Mouse (Mus musculus) testis, adult 2 months (tissue): ENCODE measurements around the gene Nsdhl. TPM values are rescaled to one million over a fixed set of nuclear protein-coding genes. Genes with fewer than 3 reads are reported as not detected.

Experiments used
- H3K27ac ChIP-seq: fragments of 200-500 bp; 2 replicates; pipeline ENCODE4 v1.5.1; 2012; ENCODE audit warnings: low read depth, low read length; ENCODE audit not compliant: control insufficient read depth, insufficient read depth
- H3K27me3 ChIP-seq: fragments of 200-500 bp; 2 replicates; pipeline ENCODE4 v1.6.1; 2012; ENCODE audit warnings: mild to moderate bottlenecking, low read length, moderate library complexity; ENCODE audit not compliant: control insufficient read depth, insufficient read depth
- H3K36me3 ChIP-seq: fragments of 200-500 bp; 2 replicates; pipeline ENCODE4 v1.6.1; 2012; ENCODE audit warnings: mild to moderate bottlenecking, low read length; ENCODE audit not compliant: control insufficient read depth, insufficient read depth
- H3K4me1 ChIP-seq: fragments of 200-500 bp; 2 replicates; pipeline ENCODE4 v1.6.1; 2012; ENCODE audit warnings: low read length; ENCODE audit not compliant: control insufficient read depth, insufficient read depth
- H3K4me3 ChIP-seq: fragments of 200-500 bp; 2 replicates; pipeline ENCODE4 v1.5.1; 2012; ENCODE audit warnings: low read depth, mild to moderate bottlenecking, low read length, moderate library complexity, mixed read lengths; ENCODE audit not compliant: control insufficient read depth
- CTCF ChIP-seq: fragments of 200-500 bp; IDR thresholded peaks from 2 replicates; pipeline ENCODE4 v1.5.1; 2012; ENCODE audit warnings: low read depth, mild to moderate bottlenecking, inconsistent platforms, low read length, moderate library complexity; ENCODE audit not compliant: control insufficient read depth, insufficient read depth, insufficient replicate concordance
- POLR2A ChIP-seq: fragments of 200-500 bp; IDR thresholded peaks from 2 replicates; pipeline ENCODE4 v1.6.1; 2012; ENCODE audit warnings: low read depth, mild to moderate bottlenecking, inconsistent platforms, low read length, moderate library complexity; ENCODE audit not compliant: control insufficient read depth
- polyA plus RNA-seq: library from polyadenylated mRNA; depleted of rRNA; stranded (reverse); fragments of >200 nt; gene quantifications from 2 replicates; pipeline ENCODE4 v1.2.3, GENCODE M21; 2012

The Nsdhl gene
- polyA plus RNA-seq, 1 experiment, result 6.5 TPM

- Histone ChIP-seq H3K36me3 (no peaks in the 10 kb centered on the region), H3K4me3 (peak overlapping the region; percentile 81), H3K4me1 (no peaks in the 10 kb centered on the region), H3K27ac (peak overlapping the region; percentile 92), H3K27me3 (no peaks in the 10 kb centered on the region)
- TF ChIP-seq CTCF, result no peak
- TF ChIP-seq POLR2A, result no peak
Measured at GRCm38 (mm10) chrX:72918682-72919059, 314 bp downstream of the Nsdhl start.

- Histone ChIP-seq H3K4me3 (no peak overlapping the region), H3K27me3 (no peaks in the 10 kb centered on the region), H3K27ac (no peak overlapping the region), H3K36me3 (no peaks in the 10 kb centered on the region), H3K4me1 (no peaks in the 10 kb centered on the region)
- TF ChIP-seq CTCF (no peak), POLR2A (no peak)
Measured at GRCm38 (mm10) chrX:72921391-72921790, 3.0 kb downstream of the Nsdhl start.

GRCm38 (mm10) chrX:72953464-72953863, 35.1 kb downstream of the Nsdhl start:
- Histone ChIP-seq H3K27ac (no peak overlapping the region), H3K36me3 (no peaks in the 10 kb centered on the region), H3K27me3 (no peaks in the 10 kb centered on the region), H3K4me3 (no peak overlapping the region), H3K4me1 (no peaks in the 10 kb centered on the region)
- TF ChIP-seq CTCF, result no peak
- TF ChIP-seq POLR2A, result no peak

GRCm38 (mm10) chrX:72956486-72956885, 38.1 kb downstream of the Nsdhl start:
- Histone ChIP-seq H3K27ac (no peak overlapping the region), H3K4me1 (no peaks in the 10 kb centered on the region), H3K4me3 (no peak overlapping the region), H3K27me3 (no peaks in the 10 kb centered on the region), H3K36me3 (no peaks in the 10 kb centered on the region)
- TF ChIP-seq CTCF (no peak), POLR2A (no peak)

GRCm38 (mm10) chrX:72960431-72960830, 42.1 kb downstream of the Nsdhl start:
- TF ChIP-seq POLR2A (no peak), CTCF (no peak)
- H3K4me1 ChIP-seq, result no peaks in the 10 kb centered on the region
- no peak overlapping the region for H3K4me3 ChIP-seq
- H3K27ac ChIP-seq, result no peak overlapping the region
- H3K27me3 ChIP-seq, result no peaks in the 10 kb centered on the region
- H3K36me3 ChIP-seq, result no peaks in the 10 kb centered on the region

GRCm38 (mm10) chrX:72961511-72961910, 43.2 kb downstream of the Nsdhl start:
- Histone ChIP-seq H3K36me3 (no peaks in the 10 kb centered on the region), H3K27me3 (no peaks in the 10 kb centered on the region), H3K4me3 (no peak overlapping the region), H3K4me1 (no peaks in the 10 kb centered on the region), H3K27ac (no peak overlapping the region)
- TF ChIP-seq CTCF, result no peak
- TF ChIP-seq POLR2A, result no peak

- TF ChIP-seq CTCF (no peak), POLR2A (no peak)
- Histone ChIP-seq H3K4me1 (no peaks in the 10 kb centered on the region), H3K27me3 (no peaks in the 10 kb centered on the region), H3K27ac (no peak overlapping the region), H3K36me3 (no peaks in the 10 kb centered on the region), H3K4me3 (no peak overlapping the region)
Measured at GRCm38 (mm10) chrX:72962743-72963142, 44.4 kb downstream of the Nsdhl start.

GRCm38 (mm10) chrX:72982831-72983230, 64.5 kb downstream of the Nsdhl start:
- Histone ChIP-seq H3K27me3 (no peaks in the 10 kb centered on the region), H3K4me1 (peaks cover 3% of the 10 kb centered on the region), H3K4me3 (no peak overlapping the region), H3K27ac (no peak overlapping the region), H3K36me3 (no peaks in the 10 kb centered on the region)
- TF ChIP-seq POLR2A, result no peak
- TF ChIP-seq CTCF, result no peak
